Mouse (Mus musculus): ENCODE data around the gene Mettl13. TPM values are rescaled to one million over a fixed set of nuclear protein-coding genes. Genes with fewer than 3 reads are reported as not detected.

Gene Mettl13
- polyA plus RNA-seq (2015; fragmentation: Nextera tagmentation; extraction: Ambion mirVana): 17.7 and 17.9 TPM in 2 replicates

- peak; percentile 96 for DNase-seq (ENCODE audit: low spot score)
Measured at GRCm38 (mm10) chr1:162548016-162548916, at the start of gene Mettl13. Gene Mettl13, minus strand, starts transcription at chr1:162548551.

GRCm38 (mm10) chr1:162597379-162598102 is 49.2 kb upstream of the Mettl13 start:
- DNase-seq (ENCODE audit: low spot score): no peak

- DNase-seq (ENCODE audit: low spot score): no peak
Measured at GRCm38 (mm10) chr1:162590415-162590997, 42.2 kb upstream of the Mettl13 start.

- no peak for DNase-seq (ENCODE audit: low spot score)
Measured at GRCm38 (mm10) chr1:162589443-162589842, 41.1 kb upstream of the Mettl13 start.

- DNase-seq (ENCODE audit: low spot score): no peak
Measured at GRCm38 (mm10) chr1:162588606-162589005, 40.3 kb upstream of the Mettl13 start.

- DNase-seq (ENCODE audit: low spot score): no peak
Measured at GRCm38 (mm10) chr1:162586282-162586681, 37.9 kb upstream of the Mettl13 start.

GRCm38 (mm10) chr1:162582884-162583283 is 34.5 kb upstream of the Mettl13 start:
- no peak for DNase-seq (ENCODE audit: low spot score)

GRCm38 (mm10) chr1:162575098-162575497 is 26.7 kb upstream of the Mettl13 start:
- no peak for DNase-seq (ENCODE audit: low spot score)

GRCm38 (mm10) chr1:162570931-162571601 is 22.7 kb upstream of the Mettl13 start:
- peak; percentile 54 for DNase-seq (ENCODE audit: low spot score)

GRCm38 (mm10) chr1:162570260-162570748 is 22.0 kb upstream of the Mettl13 start, which contains the start of gene Vamp4:
Gene Vamp4, plus strand, starts transcription at chr1:162570515.
- peak; percentile 96 for DNase-seq (ENCODE audit: low spot score)

- no peak for DNase-seq (ENCODE audit: low spot score)
Measured at GRCm38 (mm10) chr1:162567351-162567750, 19.0 kb upstream of the Mettl13 start.

GRCm38 (mm10) chr1:162564992-162565391 is 16.6 kb upstream of the Mettl13 start:
- no peak for DNase-seq (ENCODE audit: low spot score)

- no peak for DNase-seq (ENCODE audit: low spot score)
Measured at GRCm38 (mm10) chr1:162563236-162563635, 14.9 kb upstream of the Mettl13 start.

- no peak for DNase-seq (ENCODE audit: low spot score)
Measured at GRCm38 (mm10) chr1:162554193-162554592, 5.8 kb upstream of the Mettl13 start.

- no peak for DNase-seq (ENCODE audit: low spot score)
Measured at GRCm38 (mm10) chr1:162552956-162553355, 4.6 kb upstream of the Mettl13 start.

- DNase-seq (ENCODE audit: low spot score): peak; percentile 43
Measured at GRCm38 (mm10) chr1:162549615-162550283, 1.4 kb upstream of the Mettl13 start.

GRCm38 (mm10) chr1:162548917-162549613 is 714 bp upstream of the Mettl13 start:
- DNase-seq (ENCODE audit: low spot score): no peak

- DNase-seq (ENCODE audit: low spot score): no peak
Measured at GRCm38 (mm10) chr1:162547607-162548006, 744 bp downstream of the Mettl13 start.

GRCm38 (mm10) chr1:162543231-162543630 is 5.1 kb downstream of the Mettl13 start:
- no peak for DNase-seq (ENCODE audit: low spot score)
